Mouse (Mus musculus): ENCODE results near the gene Pik3r1. TPM values are rescaled to one million over a fixed set of nuclear protein-coding genes. Genes with fewer than 3 reads are reported as not detected.

Gene Pik3r1
- polyA plus RNA-seq, 1 experiment: 35.2 TPM

DNA sequence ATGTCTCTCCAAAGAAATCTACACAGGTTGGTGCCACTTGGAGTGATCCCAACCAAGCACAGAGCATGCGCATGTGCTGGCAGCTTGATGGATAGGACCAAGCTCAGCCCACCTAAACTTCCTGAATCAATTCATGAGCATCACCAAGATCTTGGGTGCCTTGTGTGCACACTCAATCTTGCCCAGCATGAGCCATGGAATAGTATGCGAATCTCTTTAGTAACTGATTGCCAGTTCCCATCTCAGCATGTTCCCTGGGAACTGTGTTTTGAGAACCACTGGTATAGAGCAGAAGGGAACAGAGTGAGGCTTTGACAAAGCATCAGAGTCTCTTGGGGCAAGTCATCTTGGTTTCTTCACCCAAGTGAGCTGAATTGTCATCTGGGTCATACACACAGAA lies 107.8 kb downstream of the Pik3r1 start:
- 97% methylated on average over 2 of the region's 2 CpGs for WGBS
- TF ChIP-seq CTCF (IDR thresholded peaks at IDR 0.05; ENCODE audit: borderline replicate concordance, control insufficient read depth, extremely low read depth, insufficient read depth, low read length, poor library complexity) (no peak), POLR2A (IDR thresholded peaks at IDR 0.05; ENCODE audit: control insufficient read depth, extremely low read depth, insufficient read depth, low read length, poor library complexity) (no peak)
- Histone ChIP-seq H3K36me3 (ENCODE audit: control insufficient read depth, insufficient read depth, low read length) (no peaks in the 10 kb centered on the region), H3K27ac (ENCODE audit: control insufficient read depth, insufficient read depth, low read length) (no peak overlapping the region), H3K4me3 (ENCODE audit: control insufficient read depth, insufficient read depth, low read length) (no peak overlapping the region), H3K4me1 (replicated peaks; ENCODE audit: control insufficient read depth, insufficient read depth, low read length) (peaks cover 14% of the 10 kb centered on the region), H3K27me3 (ENCODE audit: control insufficient read depth, insufficient read depth, low read length) (no peaks in the 10 kb centered on the region)
- DNase-seq: no peak

- no peak for DNase-seq
- no peaks in the 10 kb centered on the region for H3K27me3 ChIP-seq (ENCODE audit: control insufficient read depth, insufficient read depth, low read length)
- H3K4me3 ChIP-seq (ENCODE audit: control insufficient read depth, insufficient read depth, low read length): no peak overlapping the region
- H3K36me3 ChIP-seq (ENCODE audit: control insufficient read depth, insufficient read depth, low read length): no peaks in the 10 kb centered on the region
- H3K27ac ChIP-seq (ENCODE audit: control insufficient read depth, insufficient read depth, low read length): no peak overlapping the region
- no peaks in the 10 kb centered on the region for H3K4me1 ChIP-seq (replicated peaks; ENCODE audit: control insufficient read depth, insufficient read depth, low read length)
- WGBS: 99% methylated on average over 2 of the region's 2 CpGs
- TF ChIP-seq POLR2A (IDR thresholded peaks at IDR 0.05; ENCODE audit: control insufficient read depth, extremely low read depth, insufficient read depth, low read length, poor library complexity): no peak
These were observed 115.9 kb downstream of the Pik3r1 start for GRCm38 (mm10) chr13:101652131-101652530.

DNA sequence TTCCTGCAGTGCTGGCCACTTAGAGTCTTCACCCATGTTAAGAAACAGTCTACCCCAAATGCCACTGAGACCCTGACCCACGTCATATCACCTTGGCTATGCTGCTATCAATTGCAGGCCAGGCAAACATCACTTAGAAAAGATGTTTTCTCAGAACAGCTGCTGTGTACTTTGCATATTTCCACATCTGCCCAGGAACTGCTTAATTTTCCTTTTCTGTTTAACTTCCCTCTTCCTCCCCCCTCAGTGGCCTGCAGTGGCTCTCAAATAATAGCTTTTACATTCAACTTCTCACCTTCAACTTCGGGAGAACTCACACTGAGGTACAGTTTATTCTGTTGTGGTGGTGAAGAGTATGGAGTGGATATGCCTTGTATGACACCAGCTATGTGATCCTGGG lies 126.4 kb downstream of the Pik3r1 start:
- H3K36me3 ChIP-seq (ENCODE audit: control insufficient read depth, insufficient read depth, low read length): no peaks in the 10 kb centered on the region
- no peak overlapping the region for H3K4me3 ChIP-seq (ENCODE audit: control insufficient read depth, insufficient read depth, low read length)
- H3K27ac ChIP-seq (ENCODE audit: control insufficient read depth, insufficient read depth, low read length): no peak overlapping the region
- H3K4me1 ChIP-seq (replicated peaks; ENCODE audit: control insufficient read depth, insufficient read depth, low read length): no peaks in the 10 kb centered on the region
- no peak for TF ChIP-seq CTCF (IDR thresholded peaks at IDR 0.05; ENCODE audit: borderline replicate concordance, control insufficient read depth, extremely low read depth, insufficient read depth, low read length, poor library complexity)
- TF ChIP-seq POLR2A (IDR thresholded peaks at IDR 0.05; ENCODE audit: control insufficient read depth, extremely low read depth, insufficient read depth, low read length, poor library complexity): no peak
- WGBS: 67% methylated on average over 2 of the region's 2 CpGs
- DNase-seq: no peak
- no peaks in the 10 kb centered on the region for H3K27me3 ChIP-seq (ENCODE audit: control insufficient read depth, insufficient read depth, low read length)

DNA sequence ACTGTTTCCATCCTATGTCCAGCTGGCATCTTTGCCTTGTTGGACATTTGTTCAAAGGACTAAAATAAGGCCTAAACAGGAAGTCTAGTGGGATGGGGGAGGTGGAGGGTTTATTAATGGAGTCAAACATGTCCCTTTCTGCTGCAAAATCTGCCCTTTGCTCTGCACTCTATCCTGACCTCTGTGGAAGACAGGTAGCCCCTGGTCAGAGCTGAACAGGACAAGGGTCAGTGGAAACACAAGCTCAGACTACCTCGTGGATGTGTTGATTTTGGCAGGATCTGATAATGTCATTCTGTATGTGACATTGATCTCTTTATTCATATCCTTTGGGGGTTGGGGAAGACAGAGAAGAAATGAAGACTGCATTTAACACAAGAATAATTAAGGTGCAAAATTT lies 132.2 kb downstream of the Pik3r1 start:
- 78% methylated on average over 1 of the region's 1 CpGs for WGBS
- no peak overlapping the region for H3K4me3 ChIP-seq (ENCODE audit: control insufficient read depth, insufficient read depth, low read length)

DNA sequence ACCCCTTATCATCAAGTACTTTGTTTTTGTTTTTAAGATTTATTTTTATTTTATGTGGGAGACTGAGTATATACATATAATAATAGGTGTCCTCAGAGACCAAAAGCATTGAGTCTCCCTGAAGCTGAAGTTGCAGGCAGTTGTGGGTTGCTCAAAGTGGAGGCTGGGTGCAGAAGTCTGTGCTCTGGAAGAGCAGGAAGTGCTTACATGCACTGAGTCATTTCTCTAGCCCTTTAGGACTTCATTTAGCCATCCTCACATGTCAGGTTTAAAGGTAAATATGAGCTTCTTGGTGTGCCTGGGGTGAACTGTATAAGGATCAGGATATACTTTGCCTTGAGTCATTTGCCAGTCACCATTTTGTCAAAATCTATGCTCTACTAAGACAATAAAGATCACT lies 133.6 kb downstream of the Pik3r1 start:
- H3K4me1 ChIP-seq (replicated peaks; ENCODE audit: control insufficient read depth, insufficient read depth, low read length): no peaks in the 10 kb centered on the region
- no peaks in the 10 kb centered on the region for H3K27me3 ChIP-seq (ENCODE audit: control insufficient read depth, insufficient read depth, low read length)
- DNase-seq: no peak
- H3K36me3 ChIP-seq (ENCODE audit: control insufficient read depth, insufficient read depth, low read length): no peaks in the 10 kb centered on the region
- TF ChIP-seq POLR2A (IDR thresholded peaks at IDR 0.05; ENCODE audit: control insufficient read depth, extremely low read depth, insufficient read depth, low read length, poor library complexity): no peak
- TF ChIP-seq CTCF (IDR thresholded peaks at IDR 0.05; ENCODE audit: borderline replicate concordance, control insufficient read depth, extremely low read depth, insufficient read depth, low read length, poor library complexity): no peak
- no peak overlapping the region for H3K4me3 ChIP-seq (ENCODE audit: control insufficient read depth, insufficient read depth, low read length)
- H3K27ac ChIP-seq (ENCODE audit: control insufficient read depth, insufficient read depth, low read length): no peak overlapping the region

More for the DNA sequence above, 132.2 kb downstream of the Pik3r1 start:
- DNase-seq: no peak
- H3K4me1 ChIP-seq (replicated peaks; ENCODE audit: control insufficient read depth, insufficient read depth, low read length): no peaks in the 10 kb centered on the region
- no peaks in the 10 kb centered on the region for H3K27me3 ChIP-seq (ENCODE audit: control insufficient read depth, insufficient read depth, low read length)
- TF ChIP-seq POLR2A (IDR thresholded peaks at IDR 0.05; ENCODE audit: control insufficient read depth, extremely low read depth, insufficient read depth, low read length, poor library complexity): no peak
- no peak for TF ChIP-seq CTCF (IDR thresholded peaks at IDR 0.05; ENCODE audit: borderline replicate concordance, control insufficient read depth, extremely low read depth, insufficient read depth, low read length, poor library complexity)
- no peak overlapping the region for H3K27ac ChIP-seq (ENCODE audit: control insufficient read depth, insufficient read depth, low read length)
- no peaks in the 10 kb centered on the region for H3K36me3 ChIP-seq (ENCODE audit: control insufficient read depth, insufficient read depth, low read length)

DNA sequence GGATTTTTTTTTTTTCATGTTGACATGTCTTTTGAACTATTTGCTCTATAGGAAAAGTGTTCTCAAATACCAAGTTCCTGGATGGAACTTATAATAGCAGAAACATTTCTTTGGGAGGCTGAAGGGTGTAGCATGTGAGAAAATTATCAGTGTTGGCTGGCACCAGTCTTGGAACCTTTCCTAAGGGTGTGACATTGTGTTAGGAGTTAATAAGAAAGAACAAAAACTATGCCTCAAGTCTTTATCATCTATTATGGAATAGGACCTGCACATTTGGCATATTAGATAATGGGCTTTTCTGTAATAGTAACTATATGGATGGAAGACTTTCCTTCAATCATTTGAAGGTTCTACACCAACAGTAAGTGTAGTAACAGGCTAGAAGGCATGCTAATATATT lies 134.4 kb downstream of the Pik3r1 start:
- Histone ChIP-seq H3K36me3 (ENCODE audit: control insufficient read depth, insufficient read depth, low read length) (no peaks in the 10 kb centered on the region), H3K4me3 (ENCODE audit: control insufficient read depth, insufficient read depth, low read length) (no peak overlapping the region), H3K27ac (ENCODE audit: control insufficient read depth, insufficient read depth, low read length) (no peak overlapping the region), H3K27me3 (ENCODE audit: control insufficient read depth, insufficient read depth, low read length) (no peaks in the 10 kb centered on the region), H3K4me1 (replicated peaks; ENCODE audit: control insufficient read depth, insufficient read depth, low read length) (no peaks in the 10 kb centered on the region)
- TF ChIP-seq POLR2A (IDR thresholded peaks at IDR 0.05; ENCODE audit: control insufficient read depth, extremely low read depth, insufficient read depth, low read length, poor library complexity) (no peak), CTCF (IDR thresholded peaks at IDR 0.05; ENCODE audit: borderline replicate concordance, control insufficient read depth, extremely low read depth, insufficient read depth, low read length, poor library complexity) (no peak)
- no peak for DNase-seq

DNA sequence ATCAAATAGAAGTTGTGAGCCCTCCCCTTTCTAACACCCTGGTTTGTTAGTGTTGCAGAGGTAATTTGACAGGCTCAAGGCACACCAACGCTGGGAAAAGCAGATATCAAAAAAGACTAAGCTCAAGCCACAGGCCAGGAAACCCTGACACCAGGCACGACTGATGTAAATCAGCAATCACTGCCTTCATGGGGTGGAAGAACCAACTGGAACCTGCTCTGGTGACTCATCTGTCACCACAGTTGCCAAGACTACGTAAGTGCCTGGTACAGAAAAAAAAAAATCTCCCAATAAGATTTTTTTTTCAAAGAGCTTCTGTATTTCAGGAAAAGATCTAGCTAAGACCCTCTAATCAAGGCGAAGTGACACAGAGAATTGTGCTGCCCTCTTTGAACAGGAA lies 135.2 kb downstream of the Pik3r1 start:
- no peaks in the 10 kb centered on the region for H3K27me3 ChIP-seq (ENCODE audit: control insufficient read depth, insufficient read depth, low read length)
- no peak overlapping the region for H3K27ac ChIP-seq (ENCODE audit: control insufficient read depth, insufficient read depth, low read length)
- no peak for DNase-seq
- no peaks in the 10 kb centered on the region for H3K4me1 ChIP-seq (replicated peaks; ENCODE audit: control insufficient read depth, insufficient read depth, low read length)
- WGBS: 48% methylated on average over 4 of the region's 4 CpGs
- no peaks in the 10 kb centered on the region for H3K36me3 ChIP-seq (ENCODE audit: control insufficient read depth, insufficient read depth, low read length)
- H3K4me3 ChIP-seq (ENCODE audit: control insufficient read depth, insufficient read depth, low read length): no peak overlapping the region
- no peak for TF ChIP-seq CTCF (IDR thresholded peaks at IDR 0.05; ENCODE audit: borderline replicate concordance, control insufficient read depth, extremely low read depth, insufficient read depth, low read length, poor library complexity)

All from thymus, adult 2 months (tissue).